Mouse (Mus musculus) ovary, postnatal 14 days (tissue): ENCODE measurements at regions not wholly inside any gene's neighbourhood (a gene's known extent, or its start where the extent isn't known, plus 50 kb on each side); places are given as distances from the start of the nearest gene placed in this dataset.

Experiments
- DNase-seq: peaks from one replicate; pipeline ENCODE4 v3.0.0; 2022; ENCODE audit warnings: low spot score

DNA sequence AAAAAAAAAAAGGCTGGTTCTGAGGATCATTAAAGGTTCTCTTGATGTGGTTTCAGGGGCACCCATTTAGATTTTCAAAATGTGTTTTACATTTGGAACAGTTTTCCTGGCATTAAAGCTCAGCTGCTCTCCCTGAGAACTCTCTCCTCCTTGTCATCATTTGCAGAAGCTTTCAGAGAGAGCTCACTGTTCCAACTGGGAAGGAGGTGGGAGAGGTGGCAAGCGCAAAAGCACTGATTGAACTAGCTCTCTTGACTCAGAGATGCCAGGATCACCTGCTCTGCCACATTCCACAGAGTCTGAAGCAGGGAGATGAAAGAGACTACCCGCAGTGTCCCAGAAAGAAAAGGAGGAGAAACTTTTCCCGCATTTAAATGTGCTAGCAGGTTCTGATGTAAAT is 220.5 kb upstream of the Gbe1 start:
- no peak for DNase-seq

DNA sequence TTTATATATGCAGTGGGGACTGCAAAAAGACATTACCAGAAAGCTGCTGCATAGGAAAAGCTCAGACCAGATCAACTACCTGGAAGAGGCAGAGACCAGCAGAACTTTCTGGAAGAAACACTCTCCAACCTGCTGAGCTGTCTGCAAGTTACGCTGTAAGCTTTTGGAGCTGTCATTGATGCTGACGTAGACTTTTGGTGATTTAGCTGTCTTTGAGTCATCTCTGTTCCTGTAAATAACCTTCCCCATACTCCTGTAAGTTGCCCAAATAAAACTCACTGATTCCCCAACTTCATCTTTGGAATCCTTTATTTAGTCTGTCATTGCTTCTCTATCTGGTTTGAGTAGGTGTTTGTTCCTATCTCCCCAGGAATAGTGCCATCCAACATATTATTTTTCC is 218.5 kb upstream of the Gbe1 start:
- DNase-seq: no peak

DNA sequence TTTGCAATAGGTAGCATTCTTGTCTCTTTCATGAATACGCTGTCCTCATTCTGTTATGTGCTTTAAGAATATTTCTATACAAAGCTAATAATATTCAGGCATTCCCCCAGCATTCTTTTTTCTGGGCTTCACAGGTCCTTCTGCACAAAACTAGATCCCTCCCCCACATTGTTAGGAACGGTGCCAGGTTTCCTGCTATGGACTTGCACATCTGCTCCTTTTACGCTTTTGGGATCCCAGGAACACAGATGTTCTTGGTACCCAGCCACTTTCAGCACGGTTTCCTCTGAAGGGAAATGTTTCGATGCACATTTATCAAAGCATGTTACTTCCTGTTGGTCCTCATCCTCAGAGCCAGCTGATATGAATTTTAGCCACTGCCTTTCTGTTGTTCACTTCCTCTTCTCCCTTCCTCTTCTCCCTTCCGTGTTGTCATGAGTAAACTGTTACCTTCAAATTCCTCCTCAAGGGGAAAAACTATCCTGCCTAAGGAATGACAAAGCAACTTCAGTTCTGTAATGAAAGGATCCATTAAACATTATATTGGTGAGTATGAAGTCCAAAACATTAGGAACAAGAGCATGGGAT is 209.9 kb upstream of the Gbe1 start:
- DNase-seq: peak; percentile 4

GRCm38 (mm10) chr16:70141466-70141865 is 172.3 kb upstream of the Gbe1 start:
- no peak for DNase-seq

DNA sequence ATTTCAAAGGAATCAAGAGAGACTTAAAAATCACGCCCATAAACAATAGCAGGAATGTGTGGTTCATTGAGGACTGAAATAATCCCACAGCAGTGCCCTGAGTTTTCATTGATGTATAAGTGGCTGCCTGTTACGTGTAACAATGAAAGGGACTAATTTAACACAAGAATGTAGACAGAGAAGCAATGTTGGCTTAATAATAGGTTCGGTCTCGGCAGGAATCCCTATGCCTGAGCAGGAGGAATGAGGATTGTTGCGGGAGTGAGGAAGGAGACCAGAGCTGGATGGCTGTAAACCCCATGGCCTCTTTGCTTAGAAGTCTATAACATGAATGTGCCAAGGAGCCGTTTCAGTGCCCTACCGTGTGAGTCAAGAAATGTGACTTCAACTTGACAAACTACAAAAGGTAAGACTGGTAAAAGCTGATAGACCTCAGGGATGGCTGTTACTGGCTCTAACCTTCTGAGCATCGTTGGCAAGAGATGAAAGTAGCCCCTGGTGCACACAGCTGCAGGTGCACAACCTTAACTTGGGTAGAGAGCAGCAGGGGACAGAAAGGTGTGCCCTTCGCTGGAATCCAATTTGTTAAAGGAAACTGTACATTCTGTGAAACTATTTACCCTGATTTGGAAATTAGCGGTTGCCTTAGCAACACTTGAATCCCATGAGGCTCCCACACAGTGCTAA is 165.9 kb upstream of the Gbe1 start:
- no peak for DNase-seq

DNA sequence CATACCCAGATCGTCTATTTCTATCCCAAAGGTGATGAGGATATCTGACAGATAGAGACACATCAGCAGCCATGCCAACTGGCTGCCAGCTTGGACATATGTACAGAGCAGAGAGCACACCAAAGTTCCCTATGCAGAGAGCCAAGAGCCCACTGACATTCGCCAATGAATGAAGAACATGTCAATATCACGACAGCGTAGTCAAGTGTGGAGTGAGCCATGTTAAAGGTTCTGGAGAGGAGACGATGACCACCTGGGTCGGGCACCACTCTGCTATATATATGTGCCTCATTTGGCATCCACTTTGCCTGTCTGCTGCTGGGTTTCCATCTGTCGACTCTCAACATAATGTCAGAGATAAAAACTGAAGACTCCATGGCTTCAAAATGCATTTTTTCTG is 159.2 kb upstream of the Gbe1 start:
- DNase-seq: no peak

DNA sequence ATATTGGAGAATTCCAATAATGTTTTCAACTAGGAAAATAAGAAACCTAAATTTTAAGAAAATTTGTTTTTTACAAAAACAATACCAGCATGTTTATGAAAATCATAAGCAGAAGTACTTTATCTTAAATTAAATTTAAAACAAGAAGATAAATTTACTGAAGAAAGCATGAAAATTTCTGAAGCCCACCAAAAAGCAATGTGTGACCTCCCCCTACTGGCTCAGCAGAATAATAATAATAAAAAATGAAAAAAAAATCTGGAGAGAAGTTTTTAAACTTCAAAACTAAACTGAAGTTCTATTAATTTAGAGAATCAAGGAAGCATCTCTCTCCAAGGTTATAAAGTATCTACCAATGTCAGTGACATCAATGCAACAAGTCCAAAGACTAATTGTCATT is 153.2 kb upstream of the Gbe1 start:
- no peak for DNase-seq

DNA sequence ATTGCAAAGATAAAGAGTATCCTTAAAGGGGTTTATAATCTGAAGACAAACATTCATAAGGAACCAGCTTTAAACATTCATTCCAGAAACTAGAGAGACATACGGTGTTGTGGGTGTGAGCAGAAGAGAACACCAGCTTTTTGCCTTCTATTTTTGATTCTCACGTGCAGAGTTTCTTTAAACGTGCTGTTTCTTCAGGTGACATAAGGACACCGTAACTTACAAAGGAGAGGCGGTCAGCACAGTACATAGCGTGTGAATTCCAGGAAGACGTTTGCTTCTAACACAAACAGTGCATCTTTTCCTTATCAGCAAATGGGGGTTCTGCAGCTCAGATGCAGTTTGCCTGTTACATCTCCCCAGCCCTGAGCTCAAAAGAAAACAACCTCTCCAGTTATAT is 138.6 kb upstream of the Gbe1 start:
- DNase-seq: no peak

DNA sequence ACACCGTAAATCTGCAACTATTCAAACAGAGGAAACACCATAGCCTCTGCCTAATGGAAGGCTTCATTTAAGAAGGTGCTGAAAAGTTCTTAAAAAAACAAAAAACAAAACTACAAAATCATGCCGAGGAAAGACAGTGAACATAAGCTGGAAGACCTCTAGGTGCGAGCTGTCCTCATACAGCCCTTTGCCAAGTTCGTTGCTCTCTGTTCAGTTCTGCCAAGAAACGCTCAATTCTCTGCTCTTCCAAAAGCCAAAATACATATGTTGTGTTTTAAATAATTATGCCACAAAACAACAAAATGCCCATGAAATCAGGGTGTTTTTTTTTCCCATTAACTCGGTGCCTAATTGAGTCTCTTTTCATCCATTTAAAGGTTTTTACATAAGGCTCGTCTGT is 134.8 kb upstream of the Gbe1 start:
- no peak for DNase-seq

GRCm38 (mm10) chr16:70213861-70214597 is 99.7 kb upstream of the Gbe1 start:
- no peak for DNase-seq

GRCm38 (mm10) chr16:70214800-70215199 is 98.9 kb upstream of the Gbe1 start:
- no peak for DNase-seq

GRCm38 (mm10) chr16:70227601-70228226 is 86.0 kb upstream of the Gbe1 start:
- no peak for DNase-seq

- DNase-seq: no peak
Measured at GRCm38 (mm10) chr16:70232706-70233105, 81.0 kb upstream of the Gbe1 start.

GRCm38 (mm10) chr16:70235189-70235588 is 78.6 kb upstream of the Gbe1 start:
- no peak for DNase-seq

DNA sequence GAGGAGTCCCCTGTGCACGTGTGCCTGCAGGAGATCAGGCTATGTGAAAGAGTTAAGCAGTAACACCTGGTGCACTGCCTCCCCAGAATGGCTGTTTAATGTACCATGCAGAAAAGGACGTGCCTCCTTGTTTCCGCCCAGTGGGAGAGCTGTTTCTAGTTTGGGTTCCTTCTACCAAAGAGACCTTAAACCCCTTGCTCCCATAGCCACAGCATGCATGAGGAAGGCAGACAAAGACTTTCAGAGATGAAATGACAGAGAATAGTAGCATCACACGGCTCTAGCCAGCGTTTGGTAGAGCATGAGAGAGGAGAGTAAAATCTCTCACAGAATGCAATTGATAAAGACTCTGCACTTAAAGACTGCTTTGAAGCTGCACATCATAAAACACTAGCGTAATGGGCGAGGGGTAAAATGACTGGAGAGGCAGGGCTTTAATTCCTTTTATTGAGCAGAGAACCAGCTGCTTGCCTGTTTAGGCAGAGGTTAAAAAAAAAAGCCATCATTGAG is 74.3 kb upstream of the Gbe1 start:
- DNase-seq: no peak

- DNase-seq: no peak
Measured at GRCm38 (mm10) chr16:70244205-70244756, 69.5 kb upstream of the Gbe1 start.

DNA sequence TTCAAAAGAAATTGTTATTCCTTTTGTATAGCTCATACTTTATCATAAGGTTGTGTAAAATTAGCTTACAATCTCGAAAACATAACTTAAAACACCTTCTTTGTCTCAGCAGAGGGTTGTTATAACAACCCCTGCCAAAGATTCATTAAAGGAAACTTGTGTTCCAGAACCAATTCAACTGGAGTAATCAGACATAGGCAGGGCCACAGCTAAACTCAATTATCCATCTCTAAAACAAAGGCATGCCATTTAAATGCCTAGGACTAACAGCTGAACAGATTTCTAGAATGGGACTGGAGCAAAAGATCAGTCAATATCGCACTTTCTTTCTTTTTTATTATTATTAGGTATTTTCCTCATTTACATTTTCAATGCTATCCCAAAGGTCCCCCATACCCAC is 68.8 kb upstream of the Gbe1 start:
- DNase-seq: no peak

DNA sequence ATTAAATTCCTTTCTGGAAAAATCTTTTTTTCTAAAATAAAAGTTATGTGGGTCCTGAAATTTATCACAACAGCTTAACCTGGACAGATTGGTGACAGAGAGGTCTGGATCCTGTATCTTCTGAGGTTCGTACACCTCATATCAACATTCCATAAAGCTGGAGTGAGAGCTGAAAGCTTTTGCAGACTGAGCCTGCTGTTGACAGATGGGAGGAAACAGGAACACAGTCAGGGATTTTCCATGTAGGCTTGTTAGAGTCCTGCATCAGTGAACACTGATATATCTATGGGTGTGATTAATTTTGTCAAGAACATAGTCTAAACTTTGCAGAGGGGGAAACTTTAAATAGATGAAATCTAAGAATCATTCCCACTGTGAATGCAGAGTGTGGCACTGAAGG is 54.4 kb upstream of the Gbe1 start:
- DNase-seq: no peak

DNA sequence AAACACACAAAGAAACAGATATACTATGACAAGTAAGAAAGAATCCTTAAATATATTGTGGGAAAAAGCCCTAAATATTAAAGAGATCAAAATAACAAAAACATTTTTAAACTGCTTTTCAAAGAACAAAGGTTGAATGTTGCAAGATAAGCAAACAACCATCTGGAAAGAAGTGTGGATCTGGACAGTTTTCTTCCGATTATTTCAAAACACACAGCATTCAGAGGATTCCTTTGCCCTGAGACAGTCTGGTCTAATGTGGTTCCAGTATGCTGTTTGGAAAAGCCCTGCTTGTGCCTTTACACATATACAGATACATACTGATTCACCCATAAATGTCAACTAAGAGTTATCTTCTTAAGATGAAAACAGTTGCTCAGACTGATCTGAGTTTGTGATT is 53.6 kb upstream of the Gbe1 start:
- no peak for DNase-seq
